Mouse (Mus musculus) cerebral cortex, adult 2 months (tissue): Measurements from ENCODE around the gene En2.

ENCODE experiments used
- WGBS: fragments of 180-500 bp; shearing (Covaris S2); methylation state at CpG from one replicate; pipeline ENCODE4 v1.1.7; 2018; 5-methylcytosine and 5-hydroxymethylcytosine counted together

Gene En2

DNA sequence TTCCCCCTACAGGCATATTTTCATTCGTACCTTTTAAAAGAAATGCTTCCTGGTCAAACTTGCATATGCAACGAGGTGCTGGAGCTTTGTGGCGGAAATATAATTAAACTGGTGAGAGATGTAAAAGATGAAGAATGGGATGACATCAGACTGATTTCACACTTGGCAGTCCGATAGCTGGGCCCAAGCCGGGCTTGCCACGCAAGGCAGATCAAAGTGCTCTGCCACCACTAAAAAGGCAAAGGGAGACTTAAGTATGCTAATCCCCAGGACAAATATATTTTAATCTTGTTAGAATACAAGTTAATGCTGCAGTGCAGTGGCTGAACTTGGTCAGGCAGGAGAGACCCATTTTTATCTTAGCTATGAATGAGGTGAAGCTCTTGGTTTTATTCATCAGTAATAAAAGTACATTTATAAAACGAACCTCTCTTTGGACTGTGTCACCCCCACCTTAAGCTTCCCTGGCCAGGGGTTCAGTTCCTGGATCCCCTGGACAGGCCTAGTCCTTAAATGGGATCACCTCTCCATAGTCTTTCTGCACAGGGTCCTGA, 13.8 kb downstream of the En2 start:
- WGBS = 64% methylated on average over 7 of the region's 7 CpGs

DNA sequence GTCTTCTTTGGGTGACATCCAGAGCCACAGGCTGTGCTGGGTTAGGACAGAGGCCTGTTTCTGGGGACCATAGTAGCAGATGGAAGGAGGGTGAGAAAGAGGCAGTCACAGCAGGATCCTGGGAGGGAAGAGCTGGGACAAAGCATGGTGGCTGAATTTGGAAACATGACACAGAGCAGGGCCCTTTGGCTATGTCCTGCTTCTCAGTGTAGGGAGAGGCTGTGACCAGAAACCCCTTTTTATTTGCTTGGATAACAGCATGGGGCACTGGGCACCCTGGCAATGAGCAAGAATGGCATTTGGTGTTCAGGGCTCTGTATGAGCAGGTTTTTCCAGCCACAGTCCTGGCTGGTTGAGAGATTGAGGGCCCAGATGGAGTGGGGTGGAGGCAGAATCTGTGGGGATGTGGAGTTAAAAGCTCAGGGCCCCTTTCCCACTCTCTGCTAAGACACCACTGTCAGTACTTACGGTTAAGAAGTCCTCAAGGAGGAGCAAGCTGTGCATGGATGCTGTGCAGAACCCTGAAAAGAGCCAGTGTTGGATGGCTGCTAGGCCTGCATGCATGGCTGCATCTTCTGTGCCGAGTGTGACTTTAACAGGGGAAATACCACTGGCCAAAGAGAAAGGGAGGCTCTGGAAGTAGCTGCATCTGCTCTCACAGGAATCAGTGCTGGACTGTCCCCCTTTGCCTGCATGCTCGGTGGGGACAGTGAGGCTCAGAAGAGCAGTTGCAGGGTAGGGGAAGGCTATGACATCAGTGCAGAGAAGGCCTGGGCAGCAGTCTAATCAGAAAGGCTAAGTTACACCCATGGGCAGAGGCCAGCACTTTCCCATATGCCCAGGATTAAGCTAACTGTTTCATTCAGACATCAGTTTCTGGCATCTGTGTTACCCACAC, 26.0 kb downstream of the En2 start:
- 68% methylated on average over 3 of the region's 3 CpGs for WGBS

DNA sequence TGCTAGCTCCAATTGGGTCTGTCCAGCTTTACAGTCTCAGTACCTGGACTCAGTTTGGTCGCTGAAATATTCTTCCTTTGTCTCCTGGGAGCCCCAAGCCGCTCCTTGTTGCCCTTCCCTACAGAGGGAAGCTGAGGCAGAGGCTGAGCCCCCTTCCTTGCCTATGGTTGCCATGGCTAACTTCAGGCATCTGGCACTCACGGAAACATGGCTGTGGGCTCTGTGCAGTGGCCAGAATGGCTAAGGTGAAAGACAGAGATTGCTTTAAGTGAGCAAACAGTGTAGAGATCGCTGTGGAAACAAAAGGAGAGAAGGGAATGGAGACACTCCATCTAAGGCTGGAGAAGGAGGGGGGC, 26.6 kb downstream of the En2 start:
- 59% methylated on average over 4 of the region's 4 CpGs for WGBS

DNA sequence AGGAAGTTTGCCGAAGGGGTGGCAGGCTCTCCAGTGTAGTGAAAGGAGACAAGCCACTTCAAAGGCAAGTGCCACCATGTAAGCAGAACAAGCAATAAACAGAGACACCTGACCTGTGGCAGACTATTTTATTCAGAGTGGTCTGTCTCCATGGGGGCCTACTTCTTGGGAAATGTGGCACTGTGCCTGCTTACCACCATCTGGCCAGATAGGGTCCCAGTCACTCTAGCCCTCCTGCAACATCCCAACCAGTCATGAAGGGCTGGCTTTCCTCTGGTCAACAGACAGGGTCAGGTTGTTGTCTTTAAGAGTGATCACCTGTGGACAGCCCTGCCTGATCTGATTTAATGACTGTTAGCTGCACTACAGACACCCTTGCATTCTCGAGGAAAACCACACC, 30.0 kb downstream of the En2 start:
- 77% methylated on average over 2 of the region's 2 CpGs for WGBS

DNA sequence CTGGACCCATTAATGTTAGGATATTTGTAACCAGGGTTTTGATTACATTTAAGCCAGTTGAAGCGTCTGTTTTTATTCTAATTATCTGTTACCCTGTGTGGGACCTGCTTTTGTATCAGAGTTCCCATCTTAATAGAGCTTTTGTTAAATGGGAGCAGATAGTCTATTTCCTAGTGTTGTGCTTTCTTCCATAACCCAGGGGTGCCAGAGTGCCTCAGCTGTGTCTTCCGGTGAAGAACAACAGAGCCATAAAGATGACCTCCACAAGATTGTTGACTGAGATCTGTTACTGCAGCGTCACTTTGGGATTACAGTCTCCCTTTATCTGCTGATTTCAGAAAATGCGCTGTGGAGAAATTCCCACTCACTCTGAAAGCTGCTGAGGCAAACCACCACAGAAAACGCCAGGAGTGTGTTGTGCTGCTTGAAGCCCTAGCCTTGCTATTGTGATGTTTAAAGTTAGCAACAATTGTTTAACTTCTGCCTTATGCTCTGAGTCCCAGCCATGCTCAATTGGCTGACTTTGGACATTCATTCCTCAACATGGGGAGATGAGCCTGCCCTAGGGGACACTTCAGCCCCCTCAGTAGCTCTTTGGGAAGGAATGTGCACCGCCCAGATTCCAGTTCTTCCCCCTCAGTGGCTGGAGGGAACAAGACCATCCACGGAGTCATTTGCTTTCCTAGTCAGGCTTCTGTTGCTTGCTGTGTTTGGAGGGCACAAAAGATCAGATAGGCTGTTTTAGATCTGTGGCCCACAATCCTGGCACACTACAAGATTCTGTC, 33.8 kb downstream of the En2 start:
- WGBS = 59% methylated on average over 7 of the region's 7 CpGs

DNA sequence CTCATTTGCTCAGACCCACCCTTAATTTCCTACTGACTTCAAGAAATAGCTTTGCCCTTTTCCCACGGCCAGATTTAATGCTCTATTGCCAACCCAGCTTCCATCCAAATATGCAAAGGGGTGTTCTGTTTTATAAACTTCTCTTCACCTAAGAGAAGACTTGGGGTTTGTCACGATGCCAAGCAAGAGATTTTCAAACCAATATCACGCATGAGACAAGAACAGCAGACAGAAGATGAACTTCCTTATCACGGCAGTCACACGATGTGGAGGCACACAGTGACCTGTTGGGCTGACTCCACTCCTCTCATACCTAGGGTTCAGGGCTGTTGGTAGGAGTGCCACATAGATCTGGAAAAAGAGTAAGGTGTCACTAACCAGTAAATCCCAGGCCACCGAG, 37.6 kb downstream of the En2 start:
- 82% methylated on average over 6 of the region's 6 CpGs for WGBS

DNA sequence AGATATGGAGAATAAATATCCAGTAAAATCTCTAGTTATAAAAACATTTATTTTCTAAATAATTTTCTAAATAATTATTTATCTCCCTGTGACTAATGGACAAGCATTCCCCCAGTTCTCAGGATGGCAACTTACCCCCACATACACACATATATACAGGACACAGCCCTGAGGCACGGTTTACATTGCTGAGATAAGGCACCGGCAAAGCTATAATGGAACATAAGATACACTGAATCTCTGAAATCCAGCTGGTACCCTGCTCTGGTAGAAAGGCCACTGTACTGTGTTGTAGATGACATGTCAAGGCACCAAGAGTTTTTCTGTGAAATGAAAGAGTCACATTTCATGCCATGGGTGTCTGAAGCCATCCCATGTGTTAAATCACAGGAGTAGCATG, 39.2 kb downstream of the En2 start:
- WGBS = 88% methylated on average over 2 of the region's 2 CpGs

DNA sequence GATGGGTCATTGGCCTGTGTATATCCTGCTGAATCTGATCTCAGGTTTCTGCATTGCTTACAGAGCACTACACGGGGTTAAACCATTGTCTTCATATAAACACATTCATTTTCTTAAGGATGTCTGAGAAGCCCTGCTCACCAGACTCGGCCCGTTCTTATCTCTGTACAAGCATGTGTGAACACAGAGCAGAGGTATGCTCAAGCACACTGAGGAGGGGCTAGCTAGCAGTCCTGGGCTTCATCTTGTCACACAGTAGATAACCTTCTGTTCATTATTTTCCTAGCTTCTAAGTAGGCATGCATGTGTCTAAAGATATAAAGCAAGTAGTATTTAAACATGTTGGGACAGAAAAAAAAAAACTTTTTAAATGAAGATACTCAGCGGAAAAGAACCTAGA, 41.0 kb downstream of the En2 start:
- WGBS = 79% methylated on average over 4 of the region's 4 CpGs

DNA sequence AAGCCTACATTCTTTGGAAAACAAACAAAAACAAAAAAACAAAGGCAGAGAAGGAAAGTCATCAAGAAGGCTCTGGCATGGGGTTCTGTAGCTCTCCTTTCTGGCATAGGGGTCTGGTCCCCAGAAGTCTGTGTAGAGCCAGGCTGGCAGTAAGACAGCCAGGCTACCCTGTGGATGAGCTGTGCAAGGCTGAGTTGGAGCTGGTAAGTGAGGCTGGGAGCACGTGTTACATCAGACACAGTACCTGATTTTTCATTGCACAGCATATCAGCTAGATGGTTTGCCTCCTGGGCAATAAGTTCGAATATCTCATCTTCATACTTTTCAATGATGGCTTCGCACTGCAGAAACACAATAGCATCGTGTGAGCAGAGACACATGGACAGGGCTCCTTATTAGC, 41.5 kb downstream of the En2 start:
- 76% methylated on average over 4 of the region's 4 CpGs for WGBS

DNA sequence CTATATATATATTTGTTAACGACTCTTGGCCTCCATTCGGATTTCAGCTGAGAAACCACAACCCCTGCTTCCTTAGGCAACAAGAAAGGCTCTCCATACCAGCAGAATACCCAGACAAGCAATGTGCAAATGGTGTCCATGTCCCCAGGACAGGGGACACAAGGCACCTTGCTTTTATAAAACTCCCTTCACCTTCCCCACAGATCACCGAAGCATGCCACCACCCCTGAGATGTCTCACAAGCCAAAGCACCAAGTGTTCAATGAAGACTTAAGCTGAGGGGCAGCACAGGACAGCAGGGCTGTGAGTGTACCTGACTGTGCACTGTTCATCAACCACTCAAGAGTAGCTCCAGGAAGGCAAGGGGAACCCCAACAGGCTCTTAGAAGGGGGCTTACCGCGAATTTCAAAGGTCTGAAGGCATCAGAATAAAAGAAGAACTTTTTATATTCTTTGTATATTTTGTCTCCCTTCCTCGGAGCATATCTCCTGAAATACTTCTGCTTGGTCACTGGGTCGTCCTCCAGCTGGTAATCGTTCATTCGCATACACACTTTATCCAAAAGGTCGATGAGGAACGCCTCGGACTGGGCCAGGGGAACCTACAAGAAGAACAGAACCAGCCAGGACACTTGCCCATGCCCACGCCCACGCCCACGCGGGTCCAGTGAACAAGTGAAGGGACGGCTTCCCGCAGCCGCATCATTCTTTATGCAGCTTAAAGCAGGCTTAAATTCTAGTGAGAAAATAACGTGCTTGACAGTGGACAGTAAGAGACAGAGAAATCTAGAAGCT, 43.4 kb downstream of the En2 start:
- 17% methylated on average over 20 of the region's 20 CpGs for WGBS

DNA sequence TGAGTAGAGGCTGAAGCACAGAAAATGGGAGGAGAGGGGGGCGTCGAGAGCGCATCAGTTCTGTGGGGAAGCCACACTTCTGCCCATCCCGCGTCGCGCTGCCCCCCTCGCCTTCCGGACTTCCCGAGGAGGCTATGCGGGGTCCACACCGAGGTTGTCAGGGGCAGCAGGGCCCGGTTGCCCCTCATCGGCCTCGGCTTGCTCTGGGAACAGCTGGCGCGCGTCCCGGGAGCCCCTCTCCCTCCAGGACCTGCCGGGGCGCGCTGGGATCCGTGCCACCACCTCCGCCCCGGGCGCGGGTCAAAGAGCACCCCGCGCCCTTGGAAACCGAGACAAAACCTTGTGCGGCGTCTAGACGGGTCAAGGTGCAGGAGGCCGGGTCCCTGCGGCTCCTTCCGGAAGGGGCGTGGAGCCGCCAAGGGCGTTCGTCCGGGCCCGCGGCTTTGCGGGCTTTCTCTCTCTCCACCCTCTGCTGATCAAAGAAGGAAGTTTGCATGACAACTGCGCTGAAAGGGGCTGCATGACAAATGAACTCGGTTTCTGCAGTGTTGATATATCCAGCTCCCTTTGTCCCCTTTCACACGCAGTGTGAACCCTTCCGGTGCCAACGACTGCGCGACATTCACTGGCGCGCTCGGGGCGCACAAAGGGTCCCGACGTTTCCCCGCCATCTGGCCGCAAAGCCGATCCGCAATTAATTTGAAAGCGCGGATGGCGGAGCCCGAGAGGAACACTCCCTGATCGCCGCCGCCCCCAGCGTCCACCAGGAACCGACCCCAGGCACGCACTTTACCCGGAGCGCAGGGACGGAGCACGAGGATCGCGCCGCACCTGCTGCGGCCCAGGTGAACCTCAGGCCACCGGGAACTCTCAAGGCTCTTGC, 44.3 kb downstream of the En2 start:
- WGBS = under 1% methylated on average over 80 of the region's 80 CpGs

DNA sequence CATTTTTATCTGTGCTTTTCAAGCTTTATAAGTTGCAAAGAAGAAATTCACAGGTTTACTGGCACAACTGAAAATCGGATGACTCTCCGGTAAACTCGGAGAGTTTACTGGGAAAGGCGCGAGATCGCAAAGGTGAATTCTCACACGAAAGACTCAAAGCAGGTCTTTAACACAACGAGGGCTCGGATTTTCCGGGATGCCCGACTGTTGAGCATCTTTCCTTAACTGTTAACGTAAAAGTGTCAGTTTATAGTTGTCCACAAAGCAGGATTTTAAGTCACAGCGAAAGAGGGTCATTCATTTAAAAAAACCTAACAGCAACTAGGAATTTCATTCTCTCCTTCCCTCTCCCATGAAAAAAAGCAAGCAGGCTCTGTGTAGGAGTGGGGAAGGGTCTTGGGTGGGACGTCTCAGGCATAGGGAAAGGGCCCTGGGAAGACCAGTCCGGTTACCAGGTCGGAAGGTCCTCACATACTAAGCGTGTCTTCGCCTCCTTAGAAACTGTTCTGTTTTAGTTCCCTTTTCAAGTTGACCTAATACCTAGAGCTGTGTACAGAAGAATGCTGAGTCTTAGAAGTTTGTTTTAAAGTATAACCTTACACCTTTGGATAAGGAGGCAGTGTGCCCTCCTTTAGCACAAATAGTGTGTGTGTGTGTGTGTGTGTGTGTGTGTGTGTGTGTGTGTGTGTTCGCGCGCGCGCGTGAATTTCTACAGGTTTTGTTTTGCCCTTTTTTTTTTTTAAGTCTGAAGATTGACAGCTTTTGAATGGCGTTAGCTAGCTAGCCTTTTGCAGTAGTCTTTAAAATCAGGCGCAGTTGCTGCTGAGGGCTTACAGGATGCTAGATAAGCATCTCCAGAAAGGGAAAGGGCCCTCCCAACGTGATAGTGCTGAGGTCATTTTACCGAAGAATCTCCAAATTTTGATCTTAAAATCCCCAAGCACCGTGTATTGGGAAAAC, 45.4 kb downstream of the En2 start:
- 3% methylated on average over 29 of the region's 29 CpGs for WGBS

DNA sequence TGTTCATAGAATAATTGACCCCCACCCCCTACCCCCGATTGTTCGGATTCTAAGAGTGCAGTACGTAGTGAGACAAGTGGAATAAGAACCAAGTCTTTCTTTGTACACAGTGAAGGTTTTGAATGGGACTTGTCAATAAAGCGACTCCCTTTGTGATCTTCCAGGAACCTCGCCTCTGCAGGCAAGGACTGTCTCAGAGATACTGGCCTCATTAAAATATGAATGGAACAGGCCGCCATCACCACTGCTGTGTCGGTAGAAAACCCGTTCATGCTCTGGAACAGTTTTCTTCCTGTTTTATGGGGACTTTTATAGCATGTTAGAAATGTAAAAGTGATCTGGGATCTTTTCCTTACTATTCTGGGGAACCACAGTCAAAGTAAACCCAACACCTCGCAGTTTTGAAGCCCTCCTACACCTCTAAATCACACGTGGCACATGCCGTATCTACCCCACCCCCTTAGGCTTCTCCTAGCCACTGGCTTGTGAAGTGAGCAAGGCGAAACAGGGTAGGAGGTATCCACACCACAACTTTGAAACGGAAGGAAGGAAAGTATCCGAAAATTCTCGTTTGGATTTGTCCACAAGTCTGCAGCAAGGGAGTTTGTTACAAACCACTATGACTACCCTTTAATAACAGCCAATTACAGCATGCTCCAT, 46.3 kb downstream of the En2 start:
- WGBS = 12% methylated on average over 15 of the region's 15 CpGs

DNA sequence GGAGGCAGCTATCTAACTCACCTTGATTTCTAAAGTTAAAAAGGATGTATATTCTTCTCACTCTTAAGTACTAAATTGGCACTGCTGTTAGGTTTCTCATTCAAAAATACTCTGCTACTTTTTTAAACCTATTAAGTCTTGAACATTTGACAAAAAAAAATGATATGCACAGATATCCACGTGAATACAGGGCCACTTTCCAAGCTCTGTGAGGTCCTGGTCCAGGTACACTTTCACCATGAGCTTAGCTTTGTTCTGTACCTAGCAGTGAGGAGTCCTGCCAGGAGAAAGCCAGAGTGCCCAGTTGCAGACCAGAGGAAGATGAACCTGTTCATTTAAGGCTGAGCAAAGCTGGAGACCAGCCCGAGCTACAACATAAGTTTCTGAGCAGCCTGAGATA, 47.9 kb downstream of the En2 start:
- WGBS = 72% methylated on average over 2 of the region's 2 CpGs

DNA sequence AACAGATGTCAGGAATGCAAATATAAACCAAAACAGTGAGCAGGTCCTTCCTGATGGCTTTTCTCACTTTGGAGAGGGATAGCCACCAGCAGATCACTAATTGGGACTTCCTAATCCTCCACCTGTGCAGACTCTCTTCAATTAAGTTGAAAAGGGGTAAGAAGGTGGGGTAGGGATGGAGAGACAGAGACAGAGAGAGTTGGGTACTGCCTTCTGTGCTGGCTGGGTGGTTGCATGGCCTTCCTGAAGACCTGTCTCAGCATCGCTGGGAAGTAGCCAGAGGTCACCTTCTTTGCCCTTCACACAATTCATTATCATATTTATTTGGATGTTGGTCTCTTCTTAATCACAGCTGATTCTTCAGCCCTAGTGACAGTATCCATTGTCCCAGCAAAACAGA, 54.1 kb downstream of the En2 start:
- WGBS = 97% methylated on average over 1 of the region's 1 CpGs
